Mouse (Mus musculus) urinary bladder, adult 2 months (tissue): ENCODE data around the gene Dbp. TPM values are rescaled to one million over a fixed set of nuclear protein-coding genes. Genes with fewer than 3 reads are reported as not detected.
"Not testable (repeated sequence)": the region's sequence is repeated elsewhere in the genome, so short reads cannot be mapped to it uniquely, and the experiment has no call there.

Source experiments
- DNase-seq: peaks from one replicate; pipeline ENCODE4 v3.0.0; 2022; ENCODE audit warnings: low spot score
- polyA plus RNA-seq: library from polyadenylated mRNA; depleted of rRNA; stranded (reverse); fragments of >200 nt; gene quantifications from 2 replicates; pipeline ENCODE4 v1.2.3, GENCODE M21; 2012; rRNA removed

Gene Dbp
- polyA plus RNA-seq: 335 and 503 TPM in 2 replicates

GRCm38 (mm10) chr7:45704730-45705442 is at the start of gene Dbp:
Gene Dbp, plus strand, starts transcription at chr7:45705088.
- DNase-seq: peak; percentile 90

GRCm38 (mm10) chr7:45660746-45661478 is 44.0 kb upstream of the Dbp start:
- no peak for DNase-seq

DNA sequence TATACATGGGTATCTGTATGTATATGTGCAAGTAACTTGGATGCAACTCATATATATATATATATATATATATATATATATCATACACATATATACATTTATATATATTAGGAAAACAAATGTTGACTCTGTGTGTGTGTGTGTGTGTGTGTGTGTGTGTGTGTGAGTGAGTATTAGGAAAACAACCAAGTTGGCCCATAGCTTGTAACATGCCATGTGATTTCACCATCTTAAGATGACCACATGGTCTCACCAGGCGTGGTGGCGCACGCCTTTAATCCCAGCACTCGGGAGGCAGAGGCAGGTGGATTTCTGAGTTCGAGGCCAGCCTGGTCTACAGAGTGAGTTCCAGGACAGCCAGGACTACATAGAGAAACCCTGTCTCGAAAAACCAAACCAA is 43.2 kb upstream of the Dbp start:
- DNase-seq: not testable (repeated sequence)

- no peak for DNase-seq
Measured at GRCm38 (mm10) chr7:45665303-45666138, 39.4 kb upstream of the Dbp start.

- DNase-seq: no peak
Measured at GRCm38 (mm10) chr7:45666161-45666560, 38.7 kb upstream of the Dbp start, which contains the start of gene Fut2. Gene Fut2, minus strand, starts transcription at chr7:45666394.

DNA sequence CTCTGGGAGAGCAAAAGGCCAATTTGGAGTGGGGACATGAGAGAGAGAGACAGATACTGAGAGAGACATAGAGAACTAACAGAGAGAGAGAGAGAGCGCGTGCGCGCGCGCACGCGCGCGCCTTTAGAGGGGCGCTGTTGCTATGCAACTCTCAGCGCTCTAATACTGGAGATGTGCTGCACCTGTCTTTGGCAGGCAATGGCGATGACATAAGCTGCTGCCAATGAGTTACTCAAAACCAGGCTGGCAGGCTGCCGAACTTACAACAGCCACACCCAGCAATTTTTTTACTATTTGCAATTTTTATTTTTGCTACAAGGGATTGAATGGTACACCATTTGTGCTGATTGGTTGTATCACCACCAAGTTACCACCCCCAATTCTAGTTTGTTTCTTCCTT is 37.1 kb upstream of the Dbp start:
- DNase-seq: no peak

- no peak for DNase-seq
Measured at GRCm38 (mm10) chr7:45668921-45669320, 36.0 kb upstream of the Dbp start.

DNA sequence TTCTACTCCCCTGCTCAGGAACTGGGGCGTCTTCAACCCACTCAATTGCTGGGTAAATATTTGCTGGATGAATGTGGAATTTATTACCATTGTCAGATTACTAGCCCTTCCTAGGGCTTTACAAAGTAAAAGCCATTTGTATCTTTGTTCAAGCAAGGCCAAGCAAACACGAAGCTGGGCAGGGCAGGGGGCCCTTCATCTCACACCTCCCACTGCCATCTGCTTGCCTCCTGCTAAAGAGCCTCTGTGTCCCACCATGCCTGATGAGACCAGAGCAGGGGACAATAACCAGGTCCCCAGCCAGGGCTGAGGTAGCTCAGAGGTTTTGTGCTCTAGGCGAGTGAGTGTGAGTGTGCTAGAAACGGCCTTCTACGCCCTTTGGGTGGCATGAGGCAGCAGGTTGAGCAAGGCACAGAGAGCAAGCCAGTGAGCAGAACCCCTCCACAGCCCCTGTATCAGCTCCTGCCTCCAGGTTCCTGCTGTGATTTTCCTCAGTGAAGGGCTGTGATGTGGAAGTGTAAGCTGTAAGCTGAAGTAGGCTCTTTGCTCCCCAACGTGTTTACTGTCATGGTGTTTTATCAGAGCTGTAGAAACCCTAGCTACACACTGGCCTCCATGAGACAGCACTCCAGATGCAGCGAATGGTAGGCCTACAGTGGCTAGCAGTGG is 27.1 kb upstream of the Dbp start:
- DNase-seq: no peak

DNA sequence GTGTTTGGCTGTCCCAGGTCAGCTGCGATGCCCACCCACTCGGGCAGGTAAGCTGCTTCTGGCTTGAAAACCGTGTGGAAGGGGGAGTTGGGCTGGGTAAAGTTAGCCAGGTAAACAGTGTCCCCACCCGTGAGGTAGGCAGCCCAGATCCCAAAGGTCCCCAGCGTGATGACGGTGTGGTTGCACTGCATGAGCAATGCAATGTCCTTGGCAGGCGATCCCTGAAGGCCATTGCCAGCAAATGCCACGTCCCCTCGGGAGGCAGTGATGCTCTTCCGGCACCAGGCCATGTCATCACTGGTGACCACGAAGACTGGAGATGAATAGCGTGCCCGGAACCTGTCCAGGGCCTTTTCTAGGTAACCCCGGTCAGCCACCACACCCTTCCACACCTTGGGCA is 26.4 kb upstream of the Dbp start:
- no peak for DNase-seq

- no peak for DNase-seq
Measured at GRCm38 (mm10) chr7:45679966-45680621, 24.8 kb upstream of the Dbp start.

- DNase-seq: no peak
Measured at GRCm38 (mm10) chr7:45681046-45681736, 23.7 kb upstream of the Dbp start.

GRCm38 (mm10) chr7:45682144-45683126 is 22.5 kb upstream of the Dbp start:
- DNase-seq: peak; percentile 73

- DNase-seq: no peak
Measured at GRCm38 (mm10) chr7:45683396-45684050, 21.4 kb upstream of the Dbp start, which contains the start of gene Ntn5. Gene Ntn5, plus strand, starts transcription at chr7:45684022.

GRCm38 (mm10) chr7:45685811-45686210 is 19.1 kb upstream of the Dbp start:
- no peak for DNase-seq

DNA sequence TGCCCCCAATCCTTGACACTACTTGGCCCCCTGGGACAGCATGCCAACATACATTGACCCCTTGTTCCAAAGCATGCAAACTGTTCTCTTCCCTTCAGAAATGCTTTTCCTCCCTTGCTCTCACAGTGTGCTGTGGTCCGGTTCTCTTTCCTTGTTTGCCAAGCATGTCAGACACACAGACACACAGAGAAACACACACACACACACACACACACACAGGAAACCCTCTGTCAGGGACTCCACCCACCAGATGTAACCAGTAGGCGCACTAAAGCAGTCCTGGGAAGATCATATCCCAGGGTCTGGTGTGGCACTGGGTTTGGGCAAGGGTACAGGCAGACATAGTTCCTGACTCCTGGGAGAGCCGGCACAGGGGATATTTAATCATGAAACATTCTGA is 18.0 kb upstream of the Dbp start:
- DNase-seq: no peak

DNA sequence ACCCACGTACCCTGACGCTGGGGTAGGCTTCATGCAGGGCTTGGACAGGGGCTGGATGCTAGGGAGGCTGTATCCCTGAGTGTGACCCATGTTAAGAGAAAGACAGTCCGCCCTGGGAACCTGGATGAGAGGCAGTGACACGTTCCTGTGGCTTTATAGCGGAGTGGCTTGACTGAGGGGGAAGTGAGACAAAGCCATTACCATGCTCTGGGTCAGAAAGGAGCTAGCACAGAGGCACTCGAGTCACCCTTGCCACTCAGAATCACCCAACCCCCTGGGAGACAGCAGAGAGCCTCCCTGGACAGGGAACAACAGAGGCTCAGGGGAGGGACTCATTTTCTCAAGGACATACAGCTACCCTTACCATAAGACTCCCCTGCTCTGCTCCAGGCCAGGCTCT is 15.8 kb upstream of the Dbp start:
- DNase-seq: no peak

- DNase-seq: no peak
Measured at GRCm38 (mm10) chr7:45689800-45690199, 15.1 kb upstream of the Dbp start.

GRCm38 (mm10) chr7:45692364-45692763 is 12.5 kb upstream of the Dbp start:
- no peak for DNase-seq
